Mouse (Mus musculus) cerebellum, adult 9-10 months (tissue): Measurements from ENCODE around the gene Tmem35b.
"Not testable (repeated sequence)": the region's sequence is repeated elsewhere in the genome, so short reads cannot be mapped to it uniquely, and the experiment has no call there.

Experiments used
- DNase-seq: peaks from one replicate; pipeline ENCODE4 v3.0.0; 2022

The Tmem35b gene

GRCm38 (mm10) chr4:127123391-127123790, at the start of gene Tmem35b:
Tmem35b (plus strand) TSS chr4:127123691.
- no peak for DNase-seq

GRCm38 (mm10) chr4:127074915-127075314, 48.6 kb upstream of the Tmem35b start:
- DNase-seq, result no peak

GRCm38 (mm10) chr4:127076875-127077548, 46.5 kb upstream of the Tmem35b start, which contains the start of gene Zmym6:
Zmym6 (plus strand) TSS chr4:127077383.
- peak; percentile 96 for DNase-seq

GRCm38 (mm10) chr4:127080806-127081205, 42.7 kb upstream of the Tmem35b start:
- no peak for DNase-seq

GRCm38 (mm10) chr4:127083131-127083530, 40.4 kb upstream of the Tmem35b start:
- DNase-seq, result no peak

GRCm38 (mm10) chr4:127085761-127086160, 37.7 kb upstream of the Tmem35b start:
- DNase-seq, result no peak

GRCm38 (mm10) chr4:127091188-127091587, 32.3 kb upstream of the Tmem35b start:
- no peak for DNase-seq

- no peak for DNase-seq
These were observed 28.4 kb upstream of the Tmem35b start for GRCm38 (mm10) chr4:127095090-127095489.

- DNase-seq, result not testable (repeated sequence)
These were observed 23.9 kb upstream of the Tmem35b start for GRCm38 (mm10) chr4:127099552-127099951.

- DNase-seq, result no peak
These were observed 15.9 kb upstream of the Tmem35b start for GRCm38 (mm10) chr4:127107566-127107965.

- no peak for DNase-seq
These were observed 12.9 kb upstream of the Tmem35b start for GRCm38 (mm10) chr4:127110570-127110969.

GRCm38 (mm10) chr4:127124331-127124730, 840 bp downstream of the Tmem35b start:
- no peak for DNase-seq

- peak; percentile 76 for DNase-seq
These were observed 2.5 kb downstream of the Tmem35b start for GRCm38 (mm10) chr4:127125834-127126463.

GRCm38 (mm10) chr4:127134687-127135086, 11.2 kb downstream of the Tmem35b start:
- no peak for DNase-seq

- DNase-seq, result no peak
These were observed 14.1 kb downstream of the Tmem35b start for GRCm38 (mm10) chr4:127137591-127137990.

GRCm38 (mm10) chr4:127138486-127138885, 15.0 kb downstream of the Tmem35b start:
- no peak for DNase-seq

- no peak for DNase-seq
These were observed 26.5 kb downstream of the Tmem35b start for GRCm38 (mm10) chr4:127150031-127150430.

- DNase-seq, result no peak
These were observed 29.9 kb downstream of the Tmem35b start for GRCm38 (mm10) chr4:127153345-127153744.

- no peak for DNase-seq
These were observed 32.3 kb downstream of the Tmem35b start for GRCm38 (mm10) chr4:127155757-127156156.

GRCm38 (mm10) chr4:127157746-127158145, 34.3 kb downstream of the Tmem35b start:
- no peak for DNase-seq

GRCm38 (mm10) chr4:127163926-127164325, 40.4 kb downstream of the Tmem35b start:
- DNase-seq, result no peak

GRCm38 (mm10) chr4:127167096-127167495, 43.6 kb downstream of the Tmem35b start:
- DNase-seq, result peak; percentile 34

- no peak for DNase-seq
These were observed 44.2 kb downstream of the Tmem35b start for GRCm38 (mm10) chr4:127167731-127168130.

GRCm38 (mm10) chr4:127168211-127168913, 44.9 kb downstream of the Tmem35b start:
- DNase-seq, result peak; percentile 85
